Mouse (Mus musculus): ENCODE measurements at regions not wholly inside any gene's neighbourhood (a gene's known extent, or its start where the extent isn't known, plus 50 kb on each side); places are given as distances from the start of the nearest gene placed in this dataset.

DNA sequence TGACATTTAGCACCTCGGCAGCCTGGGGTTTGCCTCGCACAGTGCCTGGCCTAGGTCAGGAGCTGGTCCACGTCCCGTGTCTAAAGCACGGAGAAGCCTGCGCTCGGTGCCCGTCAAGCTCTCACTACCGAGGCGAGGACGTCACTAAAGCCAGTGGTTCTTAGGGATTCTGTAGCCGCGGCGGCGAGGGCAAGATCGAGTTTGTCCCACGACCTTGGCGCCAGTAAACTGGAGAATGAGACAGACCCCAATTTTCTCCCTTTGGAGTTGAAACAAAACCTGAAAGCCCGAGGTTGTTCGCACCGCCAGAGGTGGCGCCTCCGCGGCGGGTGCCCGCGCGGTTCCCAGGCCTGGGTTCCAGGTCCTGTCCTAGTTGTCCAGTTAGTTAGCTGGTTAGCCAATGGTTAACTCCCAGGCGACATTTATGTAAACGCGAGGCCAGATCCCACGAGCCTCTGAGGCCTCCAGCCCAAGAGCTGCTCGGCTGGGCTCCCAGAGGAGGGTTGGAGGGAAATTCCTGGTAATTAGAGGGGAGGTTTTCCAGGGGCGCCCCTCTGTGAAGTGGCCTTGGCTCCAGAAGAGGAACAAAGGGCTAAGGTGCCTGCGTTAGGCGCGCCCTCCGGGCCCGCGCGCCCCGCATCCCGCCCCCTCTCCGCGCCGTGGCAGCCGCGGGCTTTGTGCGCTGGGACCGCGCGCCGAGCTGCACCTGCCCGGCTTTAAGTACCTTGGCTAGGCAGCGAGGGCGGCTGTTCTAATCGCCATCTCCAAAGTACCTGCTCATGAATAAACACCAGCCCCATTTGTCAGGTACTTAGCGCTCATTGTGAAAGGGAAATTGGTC, 74.0 kb downstream of the Rhcg start:
- no peak for DNase-seq

DNA sequence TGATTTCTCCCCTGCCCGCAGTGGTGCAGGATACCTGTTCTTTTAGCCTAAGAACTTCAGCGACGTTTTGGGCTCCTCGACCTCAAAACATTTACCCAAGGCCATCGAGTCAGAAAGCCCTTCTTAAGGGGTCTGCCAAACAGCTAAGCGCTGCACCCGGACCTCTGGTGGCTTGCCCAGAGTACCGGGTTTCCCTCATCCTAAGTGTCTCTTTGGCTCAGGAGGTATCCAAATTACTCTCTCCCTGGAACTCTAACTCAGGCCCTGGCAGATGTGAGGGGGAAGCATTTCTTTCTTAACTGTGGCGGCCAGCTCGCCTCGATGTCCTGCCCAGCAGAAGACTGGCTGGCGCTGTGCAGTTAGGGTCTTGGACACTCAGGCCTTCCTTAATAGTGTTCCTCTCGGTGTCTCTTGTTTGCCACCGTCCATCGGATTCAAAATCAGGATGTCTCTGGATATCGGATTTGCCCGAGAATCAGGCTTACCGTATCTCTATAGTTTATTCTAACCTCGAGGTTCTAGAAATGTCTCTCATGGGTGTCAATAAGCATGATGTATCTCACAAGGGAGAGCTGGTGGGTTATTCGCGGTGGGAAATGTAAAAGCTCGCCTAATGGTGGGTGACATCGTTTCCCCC, 75.0 kb downstream of the Rhcg start:
- DNase-seq, result no peak

DNA sequence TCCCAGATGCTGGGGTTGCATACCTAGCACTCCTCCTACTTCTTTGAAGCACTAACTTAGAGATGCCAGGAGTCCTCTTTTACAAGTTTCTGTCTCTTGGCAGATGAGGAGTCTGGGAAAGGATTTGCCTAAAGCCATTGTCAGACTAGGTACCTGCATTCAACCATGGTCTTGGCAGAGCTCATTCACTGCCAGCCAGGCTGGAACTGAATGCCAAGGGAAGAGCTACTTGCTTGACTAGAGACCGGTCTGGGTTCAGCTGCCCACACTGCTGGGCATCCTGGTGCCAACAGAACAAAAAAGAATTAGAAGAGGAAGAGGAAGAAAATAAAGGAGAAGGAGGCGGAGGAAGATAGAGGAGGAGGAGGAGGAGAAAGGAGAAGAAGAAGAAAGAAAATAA, 74.1 kb upstream of the Polg start:
- DNase-seq, result no peak

DNA sequence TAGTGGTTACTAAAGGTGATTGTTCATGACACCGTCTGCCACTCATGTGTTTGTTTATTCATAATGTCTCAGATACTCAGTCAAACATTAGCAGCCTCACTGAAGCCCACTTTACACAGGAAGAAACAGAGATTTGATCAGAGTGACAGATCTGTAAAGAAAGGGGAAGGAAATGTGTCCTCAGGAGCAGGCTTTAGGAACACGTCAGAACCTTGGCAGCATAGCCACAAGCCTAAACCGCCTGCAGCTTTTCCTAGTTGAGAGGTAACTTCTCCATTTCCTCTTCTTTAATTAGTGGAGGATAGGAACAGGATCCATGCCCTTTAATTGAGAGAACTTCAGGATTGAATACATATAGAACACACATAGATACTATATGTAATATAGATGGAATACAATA, 73.3 kb upstream of the Polg start:
- DNase-seq, result no peak

DNA sequence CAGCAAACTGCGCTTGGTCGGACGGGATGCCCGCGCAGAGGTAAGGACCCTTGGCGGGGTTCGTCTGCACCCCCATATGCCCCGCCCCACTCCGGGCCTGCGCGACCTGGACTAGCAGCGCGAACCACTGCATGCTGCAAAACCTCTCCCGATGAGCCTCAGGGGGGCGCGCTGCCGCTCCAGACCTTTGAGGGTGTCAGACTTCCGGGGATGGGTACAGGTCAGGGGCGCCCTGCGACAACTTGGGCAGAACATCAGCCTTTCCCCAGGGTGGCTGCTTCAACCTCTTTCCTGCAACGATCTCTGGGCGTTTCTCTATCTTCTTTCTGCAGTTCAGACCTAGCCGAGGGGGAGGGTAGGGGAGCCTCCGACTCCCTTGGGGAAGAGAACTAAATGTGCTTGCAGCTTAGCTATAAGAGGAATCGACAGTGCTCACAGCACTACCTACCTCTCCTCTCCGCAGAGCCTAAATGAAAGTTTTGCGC, 70.0 kb upstream of the Polg start:
- DNase-seq, result peak; percentile 20

DNA sequence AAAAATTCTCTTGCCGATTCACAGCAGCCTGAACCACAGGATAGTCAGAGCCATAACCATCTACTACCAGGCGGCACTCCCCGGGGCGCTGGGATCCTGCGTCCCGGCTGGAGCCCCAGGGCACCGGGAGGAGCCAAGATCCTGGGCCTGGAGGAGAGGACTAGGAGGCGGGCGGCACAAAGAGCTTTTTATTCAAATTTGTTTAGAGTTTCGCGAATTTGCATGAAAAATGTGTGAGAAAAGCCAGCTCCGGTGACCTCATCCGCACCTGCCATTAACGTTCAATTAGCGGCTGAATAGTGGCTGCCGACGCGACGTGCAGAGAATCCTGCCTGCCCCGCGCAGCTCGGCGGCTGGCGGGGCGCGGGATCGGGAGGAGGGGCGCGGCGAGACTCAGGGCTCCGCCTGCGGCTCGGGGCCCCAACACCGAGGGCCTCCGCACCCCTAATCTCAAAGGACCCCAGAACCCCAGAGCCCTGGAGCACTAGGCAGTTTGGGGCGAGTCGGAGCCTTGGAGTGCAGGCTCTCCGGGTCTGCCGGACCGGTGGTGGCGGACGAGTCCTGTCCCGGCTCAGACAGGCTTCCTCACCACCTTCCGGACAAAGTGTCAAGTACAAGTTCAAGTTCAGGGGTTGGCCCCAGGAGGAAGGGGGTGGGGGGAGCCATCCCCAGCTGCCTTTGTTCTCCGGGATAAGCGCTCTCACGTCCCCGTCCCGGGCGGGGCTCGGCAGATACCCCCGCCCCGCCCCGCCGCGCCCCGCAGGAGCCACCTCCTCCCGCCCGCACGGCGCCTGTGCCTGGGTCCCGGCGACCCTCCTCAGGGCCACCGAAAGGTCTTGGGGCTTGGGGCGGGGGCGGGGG, 69.3 kb upstream of the Polg start:
- peak; percentile 35 for DNase-seq

DNA sequence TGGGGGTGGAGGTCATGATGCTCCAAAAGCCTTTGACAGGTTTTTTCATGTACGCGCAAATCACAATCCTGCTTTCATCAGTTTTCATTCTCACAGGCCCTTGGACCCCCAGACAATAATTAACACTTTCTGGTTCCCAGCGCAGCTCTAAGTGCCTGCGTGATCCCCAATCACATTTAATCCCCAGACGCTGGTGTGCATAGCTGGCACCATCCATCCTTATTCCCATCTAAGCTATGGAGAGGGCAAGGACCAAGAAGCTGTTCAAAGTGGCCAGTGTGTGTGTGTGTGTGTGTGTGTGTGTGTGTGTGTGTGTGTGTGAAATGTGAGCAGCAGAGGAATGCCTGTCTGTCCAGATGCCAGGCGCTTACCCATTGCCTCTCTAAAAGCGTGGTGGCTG, 68.7 kb upstream of the Polg start:
- no peak for DNase-seq

DNA sequence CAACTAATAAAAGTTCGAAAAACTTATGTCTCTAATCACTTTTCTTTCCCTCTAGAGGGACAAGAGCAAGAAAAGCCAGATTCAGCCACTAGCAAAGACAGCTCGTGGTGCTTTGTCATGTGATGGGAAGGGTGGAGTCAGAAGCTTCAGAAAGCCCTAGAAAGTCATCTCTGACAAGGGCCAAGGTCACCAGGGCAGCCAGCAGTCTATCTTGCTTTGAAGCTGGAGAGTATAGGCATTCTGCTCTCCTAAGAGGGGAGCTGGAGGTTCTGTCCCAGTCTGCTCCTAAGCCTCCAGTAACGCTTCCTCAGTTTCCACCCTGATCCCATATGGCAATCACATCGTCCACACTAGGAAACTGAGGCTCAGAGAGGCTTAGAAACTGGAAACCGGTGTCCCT, 68.2 kb upstream of the Polg start:
- no peak for DNase-seq

DNA sequence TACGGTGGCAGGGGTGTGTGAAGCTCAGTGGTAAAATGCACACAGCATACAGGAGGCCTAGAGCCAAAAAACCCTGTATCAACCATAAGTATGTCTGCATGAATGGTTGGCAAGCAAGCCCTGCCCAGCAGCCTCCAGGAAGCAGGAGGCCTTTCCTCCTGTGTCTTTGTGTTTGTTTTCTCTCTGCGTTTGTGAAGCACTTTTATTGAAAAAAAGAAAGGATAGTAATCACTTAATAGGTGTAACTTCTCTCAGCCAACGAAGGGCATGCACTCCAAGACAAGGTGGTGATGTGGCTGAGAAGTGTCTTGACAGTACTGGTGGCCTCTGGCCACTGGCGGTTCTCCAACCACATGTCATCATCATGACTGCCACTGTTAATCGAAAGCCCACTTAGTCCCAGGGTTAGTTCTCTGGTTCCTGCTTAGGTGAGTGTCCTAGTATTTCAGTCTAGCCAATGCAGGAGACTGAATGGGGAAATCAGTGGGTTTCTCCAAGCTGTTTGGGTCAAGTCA, 66.5 kb upstream of the Polg start:
- DNase-seq, result no peak

DNA sequence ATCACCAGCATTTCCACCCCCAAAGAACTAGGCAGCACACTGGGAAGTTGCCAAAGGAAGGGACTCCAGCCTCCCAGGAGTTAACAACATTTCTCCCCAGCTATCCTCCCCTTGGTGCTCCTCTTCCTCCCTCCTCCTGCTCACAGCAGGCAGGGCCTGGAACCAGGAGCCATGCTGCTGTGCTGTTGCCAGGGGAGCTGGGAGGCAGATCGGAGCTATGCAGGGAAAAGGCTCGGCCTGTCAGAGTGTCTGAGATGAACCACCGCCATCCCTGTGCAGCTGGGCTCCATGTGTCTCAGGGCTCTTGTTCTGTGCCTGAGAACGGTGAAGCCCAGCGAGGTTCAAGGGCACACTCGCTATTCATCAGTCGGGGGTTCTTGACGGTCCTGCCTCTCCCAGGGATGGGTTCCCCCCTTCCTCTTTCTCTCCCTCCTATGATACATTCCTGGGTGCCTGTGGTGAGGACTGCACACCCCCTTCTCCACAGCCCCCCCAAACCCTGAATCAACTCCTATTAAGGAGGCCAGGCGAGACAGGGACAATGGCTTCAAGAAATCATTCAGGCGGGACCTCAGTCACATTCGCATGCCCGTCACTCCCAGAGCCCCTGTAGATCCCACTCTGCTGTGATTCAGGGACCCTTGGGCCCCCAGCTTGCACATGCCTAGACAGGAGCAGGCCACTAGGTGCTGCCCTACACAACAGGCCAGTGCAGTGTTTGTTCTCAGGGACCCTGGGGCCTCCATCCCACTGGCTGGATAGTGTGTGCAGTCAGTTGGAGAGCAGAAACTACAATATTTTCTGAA, 65.6 kb upstream of the Polg start:
- no peak for DNase-seq

DNA sequence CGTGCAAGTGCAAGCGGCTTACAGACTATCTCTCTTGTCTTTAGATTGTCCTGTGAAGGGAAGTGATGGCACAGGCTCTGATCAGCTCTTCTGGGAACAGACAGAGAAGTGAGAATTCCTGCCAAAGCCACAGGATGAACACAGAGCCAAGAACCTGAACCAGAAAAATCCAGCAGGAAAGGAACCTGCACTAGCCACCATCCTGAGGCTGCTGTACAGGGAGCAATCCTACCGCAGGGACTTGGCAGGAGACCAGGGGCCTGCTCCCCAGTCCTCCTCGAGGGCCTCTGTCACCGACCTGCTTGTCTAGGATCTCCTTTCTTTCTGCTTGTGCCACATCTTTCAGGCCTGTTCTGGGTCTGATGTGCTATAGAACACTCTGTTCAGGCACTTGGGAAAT, 65.0 kb upstream of the Polg start:
- no peak for DNase-seq

DNA sequence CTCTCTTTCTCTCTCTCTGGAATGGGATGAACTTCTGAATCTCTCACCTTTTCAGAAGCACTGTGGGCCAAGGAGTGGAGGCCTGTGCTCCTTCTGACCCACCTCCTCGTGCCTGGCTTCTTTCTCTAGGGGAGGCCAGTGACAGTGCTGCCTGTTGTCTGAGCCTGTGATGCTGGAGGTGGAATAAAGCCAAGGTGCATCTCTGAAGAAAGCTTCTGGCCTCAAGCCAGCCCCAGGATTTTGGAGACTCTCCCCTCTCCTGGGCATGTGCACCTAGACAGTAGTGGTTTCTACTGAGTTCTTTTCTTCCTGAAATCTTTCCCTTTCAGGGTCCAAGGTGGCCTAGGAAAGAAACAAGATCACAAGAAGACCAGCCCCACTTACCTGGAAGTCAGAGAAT, 63.3 kb upstream of the Polg start:
- DNase-seq, result no peak

DNA sequence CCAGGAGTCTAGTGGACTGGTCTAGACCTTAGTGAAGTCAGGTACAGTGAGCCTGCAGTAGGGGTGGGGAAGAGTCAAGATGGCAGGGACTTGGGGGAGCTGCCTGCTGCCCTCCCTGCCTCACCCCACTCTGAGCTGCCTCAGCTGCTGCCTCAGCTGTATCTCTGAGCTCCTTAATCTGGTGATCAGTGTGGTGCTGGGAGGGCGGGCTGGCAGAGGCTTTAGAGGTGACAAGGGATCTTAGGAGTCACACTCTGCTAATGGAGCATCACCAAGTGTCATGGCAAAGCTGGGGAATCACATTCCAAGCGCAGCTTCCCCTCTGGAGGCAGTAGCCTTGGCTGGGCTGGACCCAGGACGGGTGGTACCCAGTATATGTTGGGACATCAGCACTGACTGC, 61.8 kb upstream of the Polg start:
- DNase-seq, result no peak

DNA sequence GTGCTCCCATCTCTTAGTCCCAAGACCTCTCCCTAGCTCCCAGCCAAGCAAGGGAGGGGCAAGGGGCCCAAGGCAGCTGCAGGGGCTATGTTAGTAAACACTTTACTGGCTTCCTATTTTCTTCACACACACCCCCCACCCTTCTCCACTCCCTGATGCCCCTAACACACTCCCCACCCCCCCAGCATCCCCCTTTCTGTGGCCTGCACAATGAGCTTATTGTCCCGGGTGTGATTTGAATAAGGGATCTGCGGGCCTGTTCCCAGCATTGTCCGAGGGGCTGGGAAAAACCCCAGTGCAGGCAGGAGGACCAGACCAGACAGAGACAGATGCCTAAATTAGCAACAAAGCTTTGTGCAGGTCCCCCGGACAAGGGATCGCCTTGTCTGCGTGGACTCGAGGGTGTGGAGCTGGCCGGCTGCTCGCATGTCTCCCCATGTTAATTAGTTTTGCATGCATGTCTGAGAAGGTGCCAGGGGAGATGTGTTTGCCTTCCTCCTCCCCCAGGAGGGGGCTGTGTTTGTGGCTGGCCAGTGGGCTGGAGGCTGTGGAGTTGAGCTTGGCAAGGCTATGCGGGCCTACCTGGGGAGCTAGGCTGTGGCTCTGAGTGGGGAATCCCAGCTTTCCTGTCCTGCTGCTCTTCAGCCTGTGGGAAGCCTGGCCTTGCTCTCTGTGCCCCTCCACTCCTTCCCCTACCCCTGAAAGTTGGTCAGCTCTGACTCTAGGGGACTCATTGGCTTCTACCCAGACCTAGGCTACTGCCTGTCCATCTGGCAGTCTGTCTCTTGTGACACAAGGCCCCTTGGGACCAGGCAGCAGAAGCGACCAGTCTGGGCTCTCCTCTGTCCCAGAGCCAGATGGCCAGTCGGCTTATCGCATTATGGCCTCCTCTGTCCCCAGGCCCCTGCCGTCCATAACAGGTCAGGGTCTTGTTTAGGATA, 59.8 kb upstream of the Polg start:
- DNase-seq, result no peak

DNA sequence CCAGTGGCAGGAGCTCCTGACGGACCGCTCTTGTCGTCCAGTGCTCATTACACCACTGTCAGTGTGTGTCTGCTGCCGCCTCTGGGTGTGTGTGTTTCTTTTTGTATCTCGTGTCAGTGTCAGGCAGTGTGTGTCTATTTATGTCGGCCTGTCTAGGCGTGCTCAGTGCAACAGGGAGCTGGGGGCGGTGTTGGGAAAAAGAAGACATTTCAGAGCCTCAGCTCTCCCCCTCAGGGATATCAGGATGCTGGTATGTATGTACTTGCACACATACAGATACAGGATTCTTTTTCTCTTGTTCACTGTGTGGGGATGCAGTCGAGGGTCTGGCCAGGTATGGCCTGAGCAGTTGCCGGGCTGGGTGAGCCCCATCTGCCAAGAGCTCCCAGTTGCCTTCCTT, 58.8 kb upstream of the Polg start:
- DNase-seq, result no peak

DNA sequence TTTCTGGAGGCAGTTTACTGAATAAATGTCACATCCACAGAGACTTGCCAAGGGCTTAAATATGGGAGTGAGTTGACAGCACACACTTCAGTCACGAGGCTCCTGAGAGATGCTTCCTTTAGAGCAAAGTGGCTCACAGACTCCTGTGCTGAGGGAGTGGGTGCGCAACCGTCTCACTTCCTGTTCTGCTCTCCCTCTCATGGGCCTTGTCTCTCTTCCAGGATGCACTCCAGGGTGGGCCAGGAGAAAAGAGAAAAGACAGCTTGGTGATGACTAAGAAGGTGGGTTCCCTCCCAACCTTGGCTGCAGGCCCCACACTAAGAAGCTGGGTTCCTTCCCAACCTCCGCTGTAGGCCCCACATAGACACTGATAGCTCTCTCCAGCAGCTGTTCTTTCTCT, 57.5 kb upstream of the Polg start:
- no peak for DNase-seq

DNA sequence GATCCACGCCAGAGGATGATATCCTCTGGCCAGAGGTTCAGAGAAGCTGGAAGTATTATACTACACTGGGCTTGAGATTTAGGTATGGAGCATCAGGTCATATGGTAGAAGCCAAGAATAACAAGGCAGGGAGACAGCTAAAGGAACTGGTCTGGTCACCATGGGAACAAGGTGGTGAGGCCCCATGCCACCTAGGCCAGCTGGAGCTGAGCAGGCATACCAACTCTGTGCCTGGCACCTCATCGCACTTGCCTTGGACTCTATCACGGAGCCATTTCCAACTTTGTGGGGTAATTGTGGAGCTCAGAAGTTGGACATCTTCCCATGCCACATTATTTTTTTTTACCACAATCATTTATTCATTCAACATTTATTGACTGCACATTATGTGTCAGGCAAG, 55.9 kb upstream of the Polg start:
- DNase-seq, result no peak

DNA sequence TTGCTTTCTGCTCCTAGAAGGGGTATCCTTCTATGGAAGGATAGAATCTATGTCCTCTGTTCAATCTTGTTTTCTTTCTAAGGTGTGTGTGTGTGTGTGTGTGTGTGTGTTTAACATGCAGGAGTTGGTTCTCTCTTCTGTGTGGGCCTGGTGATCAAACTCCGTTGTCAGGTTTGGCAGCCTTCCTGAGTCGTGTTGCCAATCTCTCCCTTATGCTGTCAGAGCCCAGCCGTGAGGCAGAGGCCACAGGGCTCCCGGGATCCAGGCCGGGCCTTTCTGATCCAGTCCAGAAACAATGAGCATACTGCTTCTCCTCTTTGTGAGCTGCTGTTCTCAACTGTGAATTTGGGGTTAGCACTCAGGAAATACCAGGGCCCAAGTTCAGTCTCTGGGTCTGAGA, 55.1 kb upstream of the Polg start:
- DNase-seq, result peak; percentile 17

DNA sequence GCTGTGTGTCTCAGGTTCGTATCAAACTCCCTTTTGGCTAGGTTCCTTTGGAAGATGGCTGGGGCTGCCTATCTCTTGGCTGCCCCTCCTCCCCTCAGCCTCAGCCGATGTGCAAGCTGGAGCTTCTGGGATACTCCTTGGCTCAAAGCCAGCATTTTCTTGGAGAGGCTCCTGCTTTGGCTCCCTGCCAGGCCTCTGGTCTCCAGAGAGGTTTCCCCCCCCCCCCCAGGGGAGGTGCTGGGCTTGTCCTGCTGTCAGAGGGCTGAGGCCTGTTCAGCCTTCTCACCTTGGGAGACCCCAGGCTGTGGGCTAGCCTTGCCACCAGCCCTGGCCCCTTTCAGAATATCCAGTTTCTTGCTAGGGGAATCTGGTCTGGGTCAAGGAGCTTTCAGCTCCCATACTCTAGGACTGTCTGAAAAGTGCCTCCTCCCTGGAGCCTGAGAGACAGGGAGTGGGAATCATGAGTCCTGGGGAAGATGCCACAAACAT, 54.1 kb upstream of the Polg start:
- DNase-seq, result peak; percentile 73

DNA sequence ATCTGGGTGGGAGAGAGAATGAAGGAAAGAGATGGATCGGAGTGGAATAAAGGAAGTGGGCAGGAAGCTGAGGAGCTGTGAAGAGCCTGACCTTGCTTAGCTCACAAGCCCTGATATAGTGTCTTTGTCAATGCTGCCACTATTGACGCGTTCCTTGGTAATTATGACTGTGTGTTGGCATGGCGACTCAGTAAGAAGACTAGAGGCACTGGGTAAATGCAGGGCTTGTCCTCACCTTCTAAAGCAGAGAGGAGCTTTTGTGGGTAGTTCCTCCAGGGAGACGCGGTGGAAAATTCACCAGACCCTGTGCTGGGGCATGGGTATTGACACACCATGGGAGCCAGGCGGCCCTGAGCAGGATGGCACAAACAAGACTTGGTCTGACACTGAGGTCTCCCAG, 52.8 kb upstream of the Polg start:
- DNase-seq, result no peak

Measured in adrenal gland, postnatal 10 days (tissue).